Comparison of ENCODE assay signal across 8 mouse cellular contexts in the genomic region with DNA sequence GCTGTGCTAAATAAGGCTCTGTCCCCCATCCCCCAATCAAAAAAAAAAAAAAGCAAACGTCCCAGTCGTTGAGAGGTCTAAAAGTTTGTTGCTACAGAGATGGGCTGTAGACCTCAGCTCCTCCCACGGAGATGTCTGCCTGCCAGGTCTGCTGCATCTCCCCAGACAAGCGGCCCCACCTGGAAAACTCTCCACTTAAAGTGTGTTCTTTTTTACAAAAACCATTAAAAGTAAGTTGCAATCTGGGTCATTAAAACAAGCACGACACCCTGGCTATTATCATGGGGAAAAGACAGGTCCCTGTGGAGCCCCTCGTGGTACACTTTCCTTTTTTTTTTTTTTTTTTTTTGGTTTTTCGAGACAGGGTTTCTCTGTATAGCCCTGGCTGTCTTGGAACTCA. TPM values are rescaled to one million over a fixed set of nuclear protein-coding genes. Genes with fewer than 3 reads are reported as not detected.
DNase-seq lines count a peak whose midpoint lies in the region; ATAC-seq and TF ChIP-seq lines count a peak whose summit lies in the region.

No protein-coding gene starts in this region.

- no peaks in the 10 kb centered on the region for H3K9me3 ChIP-seq in heart, embryonic 12.5 days (replicated peaks)
- no peaks in the 10 kb centered on the region for H3K9me3 ChIP-seq in ES-E14 (ENCODE audit: control insufficient read depth, insufficient read depth, low read depth, low read length)
- H3K9me3 ChIP-seq in hindbrain, embryonic 13.5 days: no peaks in the 10 kb centered on the region
- no peaks in the 10 kb centered on the region for H3K9me3 ChIP-seq in midbrain, embryonic 10.5 days (replicated peaks)

- in situ Hi-C loops in ES-E14 (cut with MboI; ENCODE audit: low sequenced_read_pairs in 2 of 2, unreplicated experiment in 2 of 2): no loop called here

- peaks cover 10% of the 10 kb centered on the region for H3K4me1 ChIP-seq in heart, embryonic 12.5 days (replicated peaks)
- peaks cover 2 to 8% of the 10 kb centered on the region in 2 experiments; a peak in 2 of 4 replicates for H3K4me1 ChIP-seq in ES-E14 (ENCODE audit: control insufficient read depth in 2 of 2, insufficient read depth in 2 of 2, low read length in 2 of 2, poor library complexity in 1 of 2)
- H3K4me1 ChIP-seq in hindbrain, embryonic 13.5 days (replicated peaks): peaks cover 12% of the 10 kb centered on the region
- peaks cover 15% of the 10 kb centered on the region for H3K4me1 ChIP-seq in midbrain, embryonic 10.5 days

- H3K36me3 ChIP-seq in heart, embryonic 12.5 days: 0 out of 2 replicates have a peak, but pooled peaks cover 18% of the 10 kb centered on the region
- peaks cover 9% of the 10 kb centered on the region; the same call in 1 of the 2 replicates for H3K36me3 ChIP-seq in ES-E14 (ENCODE audit: control insufficient read depth, insufficient read depth, low read length, poor library complexity, severe bottlenecking)
- peaks cover 13% of the 10 kb centered on the region for H3K36me3 ChIP-seq in hindbrain, embryonic 13.5 days
- H3K36me3 ChIP-seq in midbrain, embryonic 10.5 days: peaks cover 11% of the 10 kb centered on the region; the same call in 1 of the 2 replicates

- 14% methylated on average over 7 of the region's 7 CpGs for WGBS in heart, embryonic 12.5 days
- WGBS in hindbrain, embryonic 13.5 days: 19% methylated on average over 7 of the region's 7 CpGs
- 22% methylated on average over 7 of the region's 7 CpGs for WGBS in midbrain, embryonic 10.5 days

- TF ChIP-seq CTCF in left cerebral cortex, adult 2 months (IDR thresholded peaks at IDR 0.05): no peak

- intact Hi-C loops in left cerebral cortex, adult 2 months (cut with DNase I): loop anchor here (5.0 kb wide), 1 partner anchor 156 kb away; no protein-coding TSS in a partner anchor

- H3K27me3 ChIP-seq in heart, embryonic 12.5 days (replicated peaks): no peaks in the 10 kb centered on the region
- H3K27me3 ChIP-seq in hindbrain, embryonic 13.5 days: no peaks in the 10 kb centered on the region
- no peaks in the 10 kb centered on the region for H3K27me3 ChIP-seq in midbrain, embryonic 10.5 days (ENCODE audit: low read depth, poor library complexity, severe bottlenecking)

- no peak overlapping the region for H3K9ac ChIP-seq in heart, embryonic 12.5 days
- no peak overlapping the region for H3K9ac ChIP-seq in ES-E14 (ENCODE audit: insufficient read depth, low read depth, low read length, poor library complexity, severe bottlenecking)
- H3K9ac ChIP-seq in hindbrain, embryonic 13.5 days: peak overlapping the region; percentile 55; the same call in 1 of the 2 replicates

- no peak for ATAC-seq in heart, embryonic 12.5 days (ENCODE audit: insufficient number of reproducible peaks, low FRiP score)
- no peak for ATAC-seq in hindbrain, embryonic 13.5 days (ENCODE audit: low FRiP score)

- H3K4me3 ChIP-seq in heart, embryonic 12.5 days: peak overlapping the region; percentile 52
- peak overlapping the region; percentile 34 to 57; a peak in 3 of 4 replicates for H3K4me3 ChIP-seq in ES-E14 (ENCODE audit: insufficient read depth in 1 of 2, low read depth in 1 of 2, low read length in 2 of 2, poor library complexity in 1 of 2, severe bottlenecking in 1 of 2)
- no peak overlapping the region for H3K4me3 ChIP-seq in hindbrain, embryonic 13.5 days
- H3K4me3 ChIP-seq in midbrain, embryonic 10.5 days: peak overlapping the region; percentile 52; the same call in 1 of the 2 replicates
- no peak overlapping the region for H3K4me3 ChIP-seq in left cerebral cortex, adult 2 months

- H3K4me2 ChIP-seq in heart, embryonic 12.5 days: peak overlapping the region; percentile 91
- H3K4me2 ChIP-seq in hindbrain, embryonic 13.5 days: peak overlapping the region; percentile 56

- H3K27ac ChIP-seq in heart, embryonic 12.5 days (ENCODE audit: poor library complexity, severe bottlenecking): no peak overlapping the region
- H3K27ac ChIP-seq in ES-E14 (ENCODE audit: insufficient read depth, low read depth, low read length, poor library complexity, severe bottlenecking): peak overlapping the region; percentile 41; the same call in 1 of the 2 replicates
- no peak overlapping the region for H3K27ac ChIP-seq in hindbrain, embryonic 13.5 days
- 0 out of 2 replicates have a peak overlapping the region, but pooled peaks have one; percentile 23 for H3K27ac ChIP-seq in midbrain, embryonic 10.5 days (replicated peaks)
- no peak overlapping the region for H3K27ac ChIP-seq in left cerebral cortex, adult 2 months

- DNase-seq in heart, adult 18-20 months: no peak
- DNase-seq in ES-E14 (ENCODE audit: low read depth, low spot score): no peak
- no peak for DNase-seq in midbrain, embryonic 10.5 days (ENCODE audit: low spot score)
- no peak for DNase-seq in spleen, adult 18-20 months
- no peak for DNase-seq in embryo, embryonic 9.5 days (ENCODE audit: extremely low spot score)
- no peak for DNase-seq in left cerebral cortex, adult 2 months (ENCODE audit: extremely low spot score in 1 of 2, low spot score in 2 of 2)

TF ChIP-seq in ES-E14, 5 proteins besides CTCF, POLR2A, EP300 and RAD21:
- TF ChIP-seq ZC3H11A (IDR thresholded peaks at IDR 0.05; ENCODE audit: borderline replicate concordance, low read depth, low read length) (no peak), MAFK (IDR thresholded peaks at IDR 0.05; ENCODE audit: insufficient read depth, low read depth, low read length) (no peak), ZNF384 (IDR thresholded peaks at IDR 0.05; ENCODE audit: low read depth, low read length) (peak; percentile 82), CHD2 (IDR thresholded peaks at IDR 0.05; ENCODE audit: low read depth, low read length) (no peak), HCFC1 (IDR thresholded peaks at IDR 0.05; ENCODE audit: borderline replicate concordance, insufficient read depth, low read length) (no peak)
TF ChIP-seq in ES-E14: peak in this region for 1.

RNA-seq across cellular contexts. Expression of a gene that starts 0.7 kb away (rescaled TPM):
- 46.9 and 48.6 TPM in 2 replicates for polyA plus RNA-seq in heart, embryonic 12.5 days (2016; fragmentation: Nextera tagmentation; extraction: Ambion mirVana)
- 10 to 100 TPM; 39.7 to 41.1 TPM for total RNA-seq in heart, adult 18-20 months (2021)
- total RNA-seq in ES-E14 (2012; rRNA removed): 25.6 and 26.7 TPM in 2 replicates
- 64.5 and 68.6 TPM in 2 replicates for polyA plus RNA-seq in hindbrain, embryonic 13.5 days (2015; fragmentation: Nextera tagmentation; extraction: Ambion mirVana)
- polyA plus RNA-seq in midbrain, embryonic 10.5 days (2016; fragmentation: Nextera tagmentation; extraction: Ambion mirVana): 31.5 and 37.9 TPM in 2 replicates
- total RNA-seq in left cerebral cortex, adult 2 months (2021): 100 to 1,000 TPM; 114 to 116 TPM

RNA-seq across cellular contexts. Expression of a gene that starts 12.2 kb away (rescaled TPM):
- polyA plus RNA-seq in heart, embryonic 12.5 days (2016; fragmentation: Nextera tagmentation; extraction: Ambion mirVana): 28.1 and 28.8 TPM in 2 replicates
- 10 to 100 TPM in 1 of 2 experiments, 1 to 10 TPM in 1; 8.3 to 13.5 TPM for total RNA-seq in heart, adult 18-20 months (2021)
- 28.5 and 35.3 TPM in 2 replicates for total RNA-seq in ES-E14 (2012; rRNA removed)
- polyA plus RNA-seq in hindbrain, embryonic 13.5 days (2015; fragmentation: Nextera tagmentation; extraction: Ambion mirVana): 36.8 and 37.4 TPM in 2 replicates
- 42.4 and 44.8 TPM in 2 replicates for polyA plus RNA-seq in midbrain, embryonic 10.5 days (2016; fragmentation: Nextera tagmentation; extraction: Ambion mirVana)
- 10 to 100 TPM; 29.2 to 32.0 TPM for total RNA-seq in left cerebral cortex, adult 2 months (2021)

RNA-seq across cellular contexts. Expression of a gene that starts 18.1 kb away (rescaled TPM):
- polyA plus RNA-seq in heart, embryonic 12.5 days (2016; fragmentation: Nextera tagmentation; extraction: Ambion mirVana): 534 and 535 TPM in 2 replicates
- total RNA-seq in heart, adult 18-20 months (2021): 100 to 1,000 TPM; 241 to 255 TPM
- total RNA-seq in ES-E14 (2012; rRNA removed): 129 and 159 TPM in 2 replicates
- polyA plus RNA-seq in hindbrain, embryonic 13.5 days (2015; fragmentation: Nextera tagmentation; extraction: Ambion mirVana): 1,028 and 1,039 TPM in 2 replicates
- polyA plus RNA-seq in midbrain, embryonic 10.5 days (2016; fragmentation: Nextera tagmentation; extraction: Ambion mirVana): 467 and 491 TPM in 2 replicates
- total RNA-seq in left cerebral cortex, adult 2 months (2021): 1,000 to 10,000 TPM; 1,211 to 1,240 TPM

RNA-seq across cellular contexts. Expression of a gene that starts 54.0 kb away (rescaled TPM):
- polyA plus RNA-seq in heart, embryonic 12.5 days (2016; fragmentation: Nextera tagmentation; extraction: Ambion mirVana): 5.1 and 5.3 TPM in 2 replicates
- 10 to 100 TPM; 12.3 to 14.4 TPM for total RNA-seq in heart, adult 18-20 months (2021)
- total RNA-seq in ES-E14 (2012; rRNA removed): 14.1 and 20.4 TPM in 2 replicates
- 24.4 and 25.5 TPM in 2 replicates for polyA plus RNA-seq in hindbrain, embryonic 13.5 days (2015; fragmentation: Nextera tagmentation; extraction: Ambion mirVana)
- polyA plus RNA-seq in midbrain, embryonic 10.5 days (2016; fragmentation: Nextera tagmentation; extraction: Ambion mirVana): 5.3 and 12.5 TPM in 2 replicates
- total RNA-seq in left cerebral cortex, adult 2 months (2021): 10 to 100 TPM; 63.3 to 69.7 TPM

RNA-seq across cellular contexts. Expression of a gene that starts 57.9 kb away (rescaled TPM):
- 2.0 and 2.6 TPM in 2 replicates for polyA plus RNA-seq in heart, embryonic 12.5 days (2016; fragmentation: Nextera tagmentation; extraction: Ambion mirVana)
- total RNA-seq in heart, adult 18-20 months (2021): under 1 TPM; 0.67 to 0.72 TPM
- total RNA-seq in ES-E14 (2012; rRNA removed): 2.7 and 4.1 TPM in 2 replicates
- 4.2 and 5.2 TPM in 2 replicates for polyA plus RNA-seq in hindbrain, embryonic 13.5 days (2015; fragmentation: Nextera tagmentation; extraction: Ambion mirVana)
- 3.8 and 4.4 TPM in 2 replicates for polyA plus RNA-seq in midbrain, embryonic 10.5 days (2016; fragmentation: Nextera tagmentation; extraction: Ambion mirVana)
- total RNA-seq in left cerebral cortex, adult 2 months (2021): 10 to 100 TPM; 10.5 to 11.5 TPM

Comparison
In these comparisons a context has a peak if more than half of its experiments do, and no peak if none do; other contexts are left out.
1. H3K27ac ChIP-seq: peak in ES-E14 (single experiment) and midbrain, embryonic 10.5 days (single experiment); none in heart, embryonic 12.5 days (single experiment), hindbrain, embryonic 13.5 days (single experiment) and left cerebral cortex, adult 2 months (single experiment).
2. H3K4me3 ChIP-seq: peak in heart, embryonic 12.5 days (single experiment), ES-E14 (2 of 2) and midbrain, embryonic 10.5 days (single experiment); none in hindbrain, embryonic 13.5 days (single experiment) and left cerebral cortex, adult 2 months (single experiment).